Mouse (Mus musculus) erythroblast, embryonic 14.5 days (primary cell): ENCODE data around the gene Dennd5a.

ENCODE experiments used
- GATA1 ChIP-seq: IDR thresholded peaks from 2 replicates; pipeline ENCODE4 v1.6.1; 2012; ENCODE audit warnings: low read length, inconsistent platforms, mixed read lengths
- TAL1 ChIP-seq: IDR thresholded peaks from 3 replicates; pipeline ENCODE4 v1.6.1; 2012; ENCODE audit warnings: low read length, inconsistent platforms, mixed read lengths

DNA sequence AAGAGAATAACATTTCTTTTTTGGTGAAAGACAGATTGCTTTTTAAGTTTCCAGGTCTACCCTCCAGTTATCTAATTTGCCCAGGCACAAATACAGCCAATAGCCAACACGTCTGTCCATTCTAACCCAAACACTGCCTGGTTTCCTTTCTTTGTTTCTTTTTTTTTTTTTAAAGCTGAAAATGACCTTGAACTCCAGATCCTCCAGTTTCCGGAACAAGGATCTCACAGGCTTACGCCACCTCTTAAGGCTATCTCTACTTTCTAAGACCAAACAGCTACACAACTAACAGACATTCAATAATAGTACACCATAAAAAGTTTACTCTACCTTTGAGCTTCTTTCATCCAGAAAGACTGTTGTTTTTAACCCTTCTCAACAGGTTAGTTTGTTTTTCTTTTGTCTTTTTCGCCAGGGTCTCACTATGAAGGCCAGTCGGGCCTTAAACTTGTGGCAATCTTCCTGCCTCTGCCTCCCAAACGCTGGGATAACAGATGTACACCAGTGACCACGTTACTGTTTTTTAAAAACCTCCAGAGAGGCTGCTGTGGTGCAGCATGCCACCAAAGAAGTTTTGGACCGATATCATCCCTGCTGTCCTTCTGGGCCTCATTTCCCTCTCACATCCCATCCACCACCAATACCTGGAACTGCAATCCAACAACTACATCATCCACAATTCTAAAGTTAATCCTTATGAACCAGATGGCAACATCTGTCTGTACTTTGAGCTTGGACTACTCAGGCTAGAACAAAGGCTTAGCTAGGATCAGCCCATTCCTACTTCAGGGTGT lies 2.1 kb downstream of the Dennd5a start:
- TF ChIP-seq TAL1 (no peak), GATA1 (no peak)
